Mouse (Mus musculus) lung, embryonic 14.5 days (tissue): Measurements from ENCODE around the gene Abca12. TPM values are rescaled to one million over a fixed set of nuclear protein-coding genes. Genes with fewer than 3 reads are reported as not detected.

Experiments
- ATAC-seq: fragments of 200-750 bp; cut with Nextera tagmentation; 2 replicates; pipeline ENCODE4 v1.8.0; 2017; ENCODE audit warnings: mild to moderate bottlenecking, moderate TSS enrichment, moderate library complexity; ENCODE audit not compliant: insufficient read depth
- DNase-seq: peaks from one replicate; pipeline ENCODE4 v3.0.0-alpha.2; 2015
- H3K27ac ChIP-seq: fragments of 300-500 bp; sonication (generic); 2 replicates; pipeline ENCODE4 v1.5.1; 2014; ENCODE audit warnings: low read depth, mild to moderate bottlenecking, moderate library complexity
- H3K27me3 ChIP-seq: fragments of 300-500 bp; sonication (generic); 2 replicates; pipeline ENCODE4 v1.6.1; 2014; ENCODE audit warnings: low read length, control low read depth; ENCODE audit not compliant: insufficient read depth
- H3K36me3 ChIP-seq: fragments of 300-500 bp; sonication (generic); 2 replicates; pipeline ENCODE4 v1.6.1; 2014; ENCODE audit warnings: control low read depth; ENCODE audit not compliant: insufficient read depth
- H3K4me1 ChIP-seq: fragments of 300-500 bp; sonication (generic); 2 replicates; pipeline ENCODE4 v1.6.1; 2014; ENCODE audit warnings: antibody characterized with exemption, control low read depth; ENCODE audit not compliant: insufficient read depth
- H3K4me2 ChIP-seq: fragments of 300-500 bp; sonication (generic); 2 replicates; pipeline ENCODE4 v1.6.1; 2014; ENCODE audit warnings: mild to moderate bottlenecking
- H3K4me3 ChIP-seq: fragments of 300-500 bp; sonication (generic); 2 replicates; pipeline ENCODE4 v1.5.1; 2014; ENCODE audit warnings: low read depth, low read length
- H3K9ac ChIP-seq: fragments of 300-500 bp; sonication (generic); 2 replicates; pipeline ENCODE4 v1.6.1; 2014
- H3K9me3 ChIP-seq: fragments of 300-500 bp; sonication (generic); 2 replicates; pipeline ENCODE4 v1.6.1; 2016; ENCODE audit warnings: low read depth, low read length, control low read depth
- CTCF ChIP-seq: IDR thresholded peaks from 2 replicates; pipeline ENCODE4 v1.5.1; 2016; ENCODE audit warnings: antibody characterized with exemption, low read depth
- WGBS: fragments of 180-500 bp; shearing (Covaris S2); extraction: QIAGEN DNeasy Blood & Tissue Kit; methylation state at CpG from one replicate; pipeline ENCODE4 v1.1.7; 2014; 5-methylcytosine and 5-hydroxymethylcytosine counted together
- polyA plus RNA-seq: library from polyadenylated mRNA; unstranded; fragments of >200 nt; fragmentation: Nextera tagmentation; extraction: Ambion mirVana; gene quantifications from 2 replicates; pipeline ENCODE4 v1.2.1, GENCODE M21; 2014

Gene Abca12
- polyA plus RNA-seq, 1 experiment from 2014 or later: 0.05 TPM

DNA sequence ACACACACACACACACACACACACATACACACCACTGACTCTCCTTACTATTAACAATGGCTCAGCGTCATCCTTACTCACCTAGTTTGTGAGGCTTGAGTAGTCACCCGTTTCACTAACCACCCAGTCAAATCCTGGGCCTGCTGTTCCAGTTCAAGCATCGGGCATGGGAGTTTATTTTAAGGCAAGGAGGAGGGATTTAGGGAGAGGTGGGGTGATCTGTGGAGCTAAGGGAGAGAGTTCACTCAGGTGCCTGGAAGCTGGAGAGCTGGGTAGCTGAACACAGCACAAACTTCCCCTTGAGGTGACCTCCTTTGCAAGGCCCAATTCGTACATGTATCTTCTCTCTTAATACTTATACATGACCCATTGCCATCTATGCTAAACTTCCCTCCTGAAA, 219.4 kb downstream of the Abca12 start:
- no peak for ATAC-seq
- 81% methylated on average over 4 of the region's 4 CpGs for WGBS
- Histone ChIP-seq H3K4me1 (no peaks in the 10 kb centered on the region), H3K4me3 (no peak overlapping the region), H3K9ac (no peak overlapping the region), H3K36me3 (no peaks in the 10 kb centered on the region), H3K4me2 (no peak overlapping the region), H3K27ac (no peak overlapping the region), H3K9me3 (no peaks in the 10 kb centered on the region), H3K27me3 (no peaks in the 10 kb centered on the region)
- DNase-seq: no peak
- no peak for TF ChIP-seq CTCF

DNA sequence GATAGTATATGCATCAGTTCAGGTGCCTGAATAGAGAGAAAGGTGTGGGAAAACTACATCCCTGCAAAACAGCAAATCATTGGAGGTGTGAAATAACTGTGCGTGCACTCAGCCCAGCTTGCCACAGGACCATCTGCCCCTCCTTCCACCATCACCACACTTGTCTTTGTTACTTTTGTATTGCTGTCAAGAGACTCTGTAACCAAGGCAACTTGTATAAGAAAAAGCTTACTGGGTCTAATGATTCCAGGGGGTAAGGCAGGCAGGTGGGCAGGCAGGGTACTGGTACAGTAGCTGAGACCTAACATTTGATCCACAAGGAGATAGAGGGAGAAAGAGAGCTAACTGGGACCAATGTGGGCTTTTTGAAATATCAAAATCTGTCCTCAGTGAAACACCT, 220.8 kb downstream of the Abca12 start:
- Histone ChIP-seq H3K9me3 (no peaks in the 10 kb centered on the region), H3K4me1 (no peaks in the 10 kb centered on the region), H3K27ac (no peak overlapping the region), H3K4me3 (no peak overlapping the region), H3K27me3 (no peaks in the 10 kb centered on the region), H3K4me2 (no peak overlapping the region), H3K36me3 (no peaks in the 10 kb centered on the region), H3K9ac (no peak overlapping the region)
- DNase-seq (no peak), ATAC-seq (no peak)
- 85% methylated on average over 1 of the region's 1 CpGs for WGBS
- TF ChIP-seq CTCF: no peak

Other genes starting within 250 kb of the Abca12 start
- 69.1 and 71.5 TPM in 2 replicates for gene Atic, start 142.2 kb upstream of the Abca12 start, polyA plus RNA-seq
- 156 and 160 TPM in 2 replicates for gene Fn1, start 238.3 kb upstream of the Abca12 start, polyA plus RNA-seq